Mouse (Mus musculus): ENCODE data around the gene Olfr791.

Olfr791 gene

DNA sequence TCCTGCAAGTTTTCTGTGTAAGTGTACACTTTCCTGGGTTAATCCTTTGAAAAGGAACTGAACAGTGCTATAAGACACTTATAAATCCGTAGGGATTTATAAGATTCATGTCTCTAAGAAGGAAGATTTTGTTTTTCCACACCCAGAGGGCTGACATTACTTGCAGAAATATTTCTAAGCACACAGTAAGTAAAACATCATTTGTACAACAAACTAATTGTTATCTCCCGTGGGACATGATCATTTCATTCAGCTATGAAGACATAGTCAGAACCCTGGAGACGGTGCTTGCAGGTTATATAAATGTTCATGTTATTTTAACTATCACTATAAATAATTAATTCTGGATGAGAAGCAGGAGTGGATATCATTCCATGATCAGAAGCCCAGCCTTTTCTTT lies at the start of gene Olfr791:
Olfr791 (plus strand) TSS at position 301 of the 400 bp plus-strand sequence.
- DNase-seq (ENCODE audit: low spot score in 2 of 2) = no peak

DNA sequence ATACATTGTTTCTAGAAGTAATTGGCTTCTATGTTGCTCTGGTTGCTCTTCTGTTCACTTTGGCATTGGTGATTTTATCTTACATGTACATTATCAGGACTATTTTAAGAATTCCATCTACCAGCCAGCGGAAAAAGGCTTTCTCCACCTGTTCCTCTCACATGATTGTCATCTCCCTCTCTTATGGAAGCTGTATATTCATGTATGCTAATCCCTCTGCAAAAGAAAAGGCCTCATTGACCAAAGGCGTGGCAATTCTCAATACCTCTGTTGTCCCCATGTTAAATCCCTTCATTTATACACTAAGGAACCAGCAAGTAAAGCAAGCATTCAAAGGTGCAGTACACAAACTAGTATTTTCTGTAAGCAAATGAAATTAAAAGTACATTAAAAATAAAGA lies 48.3 kb upstream of the Olfr791 start:
- DNase-seq (ENCODE audit: low spot score in 2 of 2) = no peak

DNA sequence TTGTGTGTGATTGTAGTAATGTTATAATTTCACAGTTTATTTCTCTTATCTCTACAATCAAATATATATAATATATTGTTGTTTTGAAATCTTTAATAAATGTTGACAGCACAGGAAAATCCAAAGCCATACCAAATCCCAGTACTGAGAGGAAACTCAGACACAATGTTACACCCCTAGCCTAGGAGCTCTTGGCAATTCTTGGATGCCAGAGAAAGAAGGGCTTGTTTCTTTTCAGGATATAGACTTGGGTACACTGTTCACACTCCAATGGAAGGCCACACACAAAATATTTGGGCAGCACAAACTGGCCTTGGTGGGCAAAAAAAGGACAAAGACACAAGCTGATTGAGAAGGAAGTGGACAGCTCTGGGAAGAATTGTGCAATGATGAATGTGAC lies 47.9 kb upstream of the Olfr791 start:
- DNase-seq (ENCODE audit: low spot score in 2 of 2) = no peak

GRCm38 (mm10) chr10:129484452-129484851 lies 37.1 kb upstream of the Olfr791 start, which contains the start of gene Olfr789:
TSS of gene Olfr789 (plus strand) at chr10:129484752.
- DNase-seq (ENCODE audit: low spot score in 2 of 2) = no peak

- no peak for DNase-seq (ENCODE audit: low spot score in 2 of 2)
These were observed 31.5 kb upstream of the Olfr791 start for GRCm38 (mm10) chr10:129490101-129490500.

DNA sequence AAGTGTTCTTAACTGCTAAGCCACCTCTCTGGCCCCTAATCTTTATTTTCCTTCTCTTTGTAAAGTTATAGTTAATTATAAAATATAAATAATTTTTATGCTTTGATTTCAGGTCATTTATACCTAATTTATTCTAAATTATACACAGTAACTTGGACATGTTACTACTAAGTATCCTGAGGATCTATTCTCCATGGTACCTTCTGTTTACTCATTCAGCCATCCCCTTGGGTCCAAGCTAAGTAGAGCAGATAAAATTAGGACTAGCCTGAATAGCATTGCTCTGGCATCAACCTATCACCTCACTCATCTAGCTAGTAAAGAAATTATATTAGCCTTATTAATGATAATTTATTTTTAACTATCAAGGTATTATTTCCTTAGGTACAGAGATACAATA lies 23.4 kb upstream of the Olfr791 start, which contains the start of gene Olfr790:
Olfr790 (plus strand) TSS at position 301 of the 400 bp plus-strand sequence.
- DNase-seq (ENCODE audit: low spot score in 2 of 2) = no peak

DNA sequence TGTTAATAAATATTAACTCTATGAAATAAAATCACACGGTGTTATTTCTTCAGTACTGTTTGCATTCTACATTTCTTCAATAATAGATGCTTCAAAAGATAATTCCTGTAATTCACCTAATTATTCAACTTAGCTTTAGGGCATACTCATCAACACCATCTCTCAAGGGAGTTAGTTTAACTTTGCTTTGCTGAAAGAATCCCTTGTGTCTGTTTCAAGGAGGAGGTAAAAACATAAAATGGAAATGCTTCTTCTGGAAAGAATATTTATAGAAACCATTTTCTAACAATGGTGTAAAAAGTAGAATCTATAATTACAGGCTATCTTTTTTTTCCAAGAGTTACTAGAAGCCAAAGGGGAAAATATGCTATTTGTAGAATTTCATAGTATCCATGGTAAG lies 17.3 kb downstream of the Olfr791 start, which contains the start of gene Olfr792:
Olfr792 (plus strand) TSS at position 301 of the 400 bp plus-strand sequence.
- no peak for DNase-seq (ENCODE audit: low spot score in 2 of 2)

- no peak for DNase-seq (ENCODE audit: low spot score in 2 of 2)
These were observed 27.8 kb downstream of the Olfr791 start for GRCm38 (mm10) chr10:129549354-129549753.

- no peak for DNase-seq (ENCODE audit: low spot score in 2 of 2)
These were observed 45.8 kb downstream of the Olfr791 start, which contains the start of gene Olfr794 for GRCm38 (mm10) chr10:129567355-129567754. TSS of gene Olfr794 (plus strand) at chr10:129567655.

- DNase-seq (ENCODE audit: low spot score in 2 of 2) = no peak
These were observed 55.5 kb downstream of the Olfr791 start for GRCm38 (mm10) chr10:129577066-129577465.

All from natural killer cell, adult 2 months (primary cell).